Mouse (Mus musculus) R1 (cell line): Measurements from ENCODE around the gene Gm26938.

Experiments
- DNase-seq: peaks from one replicate; pipeline ENCODE4 v3.0.0-alpha.2; 2018; ENCODE audit warnings: low read depth, low spot score

The Gm26938 gene

DNA sequence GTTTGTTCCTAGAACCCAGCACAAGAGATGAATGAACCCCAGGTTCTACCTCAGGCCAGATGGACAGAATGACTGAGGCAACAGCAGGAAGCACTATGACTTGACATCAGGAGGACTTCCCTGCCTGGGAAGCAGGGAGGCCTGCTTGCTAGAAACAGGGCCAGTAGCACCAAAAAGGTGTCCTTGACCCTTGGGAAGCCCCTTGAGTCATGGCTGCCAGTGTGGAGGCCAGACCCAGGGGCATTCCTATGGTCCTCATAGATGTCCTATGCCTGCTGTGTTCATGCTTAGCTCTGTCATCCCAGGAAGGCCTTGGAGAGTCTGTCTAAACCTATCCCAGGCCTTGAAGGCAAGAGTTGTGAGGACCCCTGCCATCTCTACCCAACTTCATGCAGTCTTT is 9.8 kb downstream of the Gm26938 start:
- DNase-seq = no peak

DNA sequence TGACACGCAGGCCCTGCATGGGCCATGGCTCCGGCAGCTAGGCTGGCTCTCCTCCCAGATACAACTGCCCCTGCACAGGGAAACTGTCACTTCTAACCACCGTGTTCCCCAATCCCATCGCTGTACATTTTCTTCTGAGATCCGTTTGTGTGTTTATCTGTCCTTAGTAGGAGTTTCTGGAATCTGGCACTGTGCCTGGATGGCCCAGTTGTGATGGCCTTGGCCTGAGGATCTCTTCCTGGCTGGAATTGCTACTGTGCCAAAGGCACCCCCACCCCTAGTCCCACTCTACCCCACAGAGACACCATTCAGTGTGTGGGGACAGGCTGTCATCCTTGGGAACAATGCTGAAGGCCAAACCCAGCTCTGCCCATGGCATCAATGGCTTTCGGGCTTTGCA is 10.2 kb downstream of the Gm26938 start:
- no peak for DNase-seq

DNA sequence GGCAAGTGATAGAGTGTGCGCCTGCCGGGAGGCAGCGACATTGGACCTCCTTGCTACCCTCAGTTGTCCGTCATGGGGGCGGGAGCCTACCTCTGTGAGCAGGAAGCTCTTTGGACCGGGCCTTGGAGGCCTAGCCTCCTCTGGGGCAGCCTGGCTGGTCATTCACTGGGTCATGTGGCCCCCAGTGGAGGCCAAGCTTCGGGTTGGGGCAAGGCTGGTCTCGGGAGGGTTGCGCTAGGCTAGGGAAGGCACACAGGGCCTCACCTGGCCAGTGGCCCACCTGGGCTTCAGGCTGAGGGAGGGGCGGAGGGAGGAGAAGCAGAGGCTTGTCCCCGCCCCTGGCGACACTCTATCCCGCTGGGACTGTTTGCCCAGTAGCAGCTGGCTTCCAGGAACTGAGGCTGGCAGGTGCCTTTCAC is 12.2 kb downstream of the Gm26938 start:
- no peak for DNase-seq

DNA sequence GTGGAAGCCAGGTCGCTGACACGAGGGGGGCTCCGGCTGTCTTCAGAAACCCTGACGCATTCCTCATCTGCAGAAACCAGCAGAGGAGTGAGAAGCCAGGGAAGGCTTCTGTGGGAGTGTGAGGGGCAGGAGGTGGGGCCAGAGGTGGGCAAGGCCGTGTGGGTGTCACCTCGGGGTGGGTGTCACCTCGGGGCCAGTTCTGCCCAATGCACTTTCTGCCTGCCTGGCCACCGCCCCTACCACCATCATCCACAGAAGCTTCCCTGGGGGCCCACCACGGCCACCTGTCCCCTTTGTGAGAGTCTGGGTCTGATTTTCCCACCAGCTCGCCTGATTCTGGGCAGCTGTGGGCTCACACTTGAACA is 13.1 kb downstream of the Gm26938 start:
- no peak for DNase-seq

DNA sequence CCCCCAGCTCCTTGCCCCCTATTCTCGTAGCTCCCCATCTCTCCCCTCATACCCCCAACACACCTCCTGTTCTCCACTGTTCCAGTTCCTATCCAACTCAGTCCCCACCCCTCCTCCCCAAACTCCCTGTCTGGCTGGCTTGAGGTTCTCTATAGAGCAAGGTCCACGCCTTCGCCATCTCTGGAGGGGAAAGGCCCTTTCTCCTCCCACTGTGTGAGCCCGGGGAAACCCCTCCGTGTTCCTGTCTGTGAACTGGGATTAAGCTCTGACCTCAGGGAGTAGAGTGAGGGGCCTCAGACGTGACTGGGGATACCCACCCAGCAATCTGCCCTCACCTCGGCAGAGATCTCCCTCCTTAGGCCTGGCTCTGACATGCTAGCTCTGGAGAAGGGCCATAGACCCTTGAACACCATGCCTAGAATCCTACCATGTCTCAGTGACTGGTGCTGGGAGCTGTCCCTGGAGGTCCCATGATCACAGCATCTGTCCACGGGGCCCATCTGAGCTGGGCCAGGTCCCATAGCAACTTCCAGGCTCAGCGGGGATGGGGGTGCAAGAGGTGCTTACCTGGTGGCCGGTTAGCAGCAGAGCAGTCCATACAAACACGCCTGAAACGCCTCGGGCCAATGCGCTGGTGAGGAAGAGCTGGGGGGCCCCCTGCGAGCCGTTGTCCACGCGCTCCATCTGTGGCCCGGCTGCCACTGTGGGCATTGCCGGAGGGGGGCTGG is 13.6 kb downstream of the Gm26938 start:
- no peak for DNase-seq

DNA sequence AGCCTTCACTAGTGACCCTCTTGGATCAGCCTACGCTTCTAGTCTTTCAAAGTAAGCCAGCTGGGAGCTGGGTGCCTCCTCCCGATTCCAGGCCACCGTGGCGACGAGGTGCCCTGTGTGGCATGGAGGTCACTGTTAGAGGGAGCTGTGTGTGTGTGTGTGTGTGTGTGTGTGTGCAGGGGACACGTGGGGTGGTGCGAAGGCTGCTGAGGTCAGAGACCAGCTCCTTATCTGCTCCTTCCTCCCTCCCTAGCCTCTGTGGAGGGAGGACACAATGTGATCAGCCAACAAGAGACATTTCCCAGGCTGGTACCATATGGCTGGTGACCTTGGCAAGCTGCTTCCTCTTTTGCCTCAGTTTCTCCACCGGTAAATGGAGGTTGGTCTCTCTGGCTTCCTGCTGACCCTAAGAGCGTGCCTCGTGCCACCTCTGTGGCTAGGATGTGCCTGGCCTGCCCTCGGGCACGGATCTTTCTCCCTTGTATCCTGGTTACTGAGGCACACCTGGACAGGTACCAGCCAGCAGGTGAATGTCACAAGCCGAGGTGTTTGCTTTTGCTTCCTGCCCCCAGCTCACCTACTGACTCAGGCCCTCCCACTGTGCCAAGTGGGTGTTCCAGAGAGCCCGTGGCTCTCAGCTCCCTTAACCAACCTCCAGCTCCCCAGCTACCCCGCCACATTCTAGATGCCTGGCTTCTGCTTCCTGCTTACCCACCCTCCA is 14.4 kb downstream of the Gm26938 start:
- DNase-seq = no peak

DNA sequence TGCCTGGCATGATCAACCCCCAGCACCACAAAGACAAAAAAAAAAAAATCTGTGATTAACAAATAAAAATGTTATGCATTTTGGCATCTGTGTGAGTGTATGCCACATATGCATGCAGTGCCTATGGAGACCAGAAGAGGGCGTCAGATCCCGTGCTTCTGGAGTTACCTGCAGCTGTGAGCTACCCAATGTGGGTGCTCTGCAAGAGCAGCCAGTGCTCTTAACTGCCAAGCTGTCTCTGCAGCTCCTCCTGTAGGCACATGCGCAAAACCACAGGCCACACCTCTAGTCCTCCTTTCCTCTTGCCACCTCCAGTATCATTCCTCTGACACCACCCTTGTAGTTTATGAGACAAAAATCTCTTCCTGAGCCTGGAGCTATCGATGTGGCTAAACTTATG is 16.8 kb downstream of the Gm26938 start:
- DNase-seq = peak; percentile 88

DNA sequence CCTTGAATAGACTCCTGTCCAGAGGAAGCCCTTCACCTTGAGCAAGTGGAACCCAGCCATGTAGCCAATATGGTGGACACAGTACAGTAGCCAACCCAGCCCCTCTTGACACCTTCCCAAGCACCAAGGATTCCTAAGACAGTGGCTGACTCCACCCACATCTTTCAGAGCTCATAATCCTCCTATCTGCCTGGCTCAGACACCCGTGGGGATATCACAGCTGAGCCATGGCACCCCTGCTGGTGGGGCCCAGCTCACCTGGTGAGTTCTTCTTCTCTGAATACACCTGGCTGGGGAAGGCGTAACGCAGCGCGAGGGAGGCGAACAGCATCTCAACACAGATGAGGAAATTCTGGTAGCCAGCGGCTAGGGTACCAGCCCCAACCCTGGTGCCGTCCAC is 20.3 kb downstream of the Gm26938 start:
- no peak for DNase-seq

DNA sequence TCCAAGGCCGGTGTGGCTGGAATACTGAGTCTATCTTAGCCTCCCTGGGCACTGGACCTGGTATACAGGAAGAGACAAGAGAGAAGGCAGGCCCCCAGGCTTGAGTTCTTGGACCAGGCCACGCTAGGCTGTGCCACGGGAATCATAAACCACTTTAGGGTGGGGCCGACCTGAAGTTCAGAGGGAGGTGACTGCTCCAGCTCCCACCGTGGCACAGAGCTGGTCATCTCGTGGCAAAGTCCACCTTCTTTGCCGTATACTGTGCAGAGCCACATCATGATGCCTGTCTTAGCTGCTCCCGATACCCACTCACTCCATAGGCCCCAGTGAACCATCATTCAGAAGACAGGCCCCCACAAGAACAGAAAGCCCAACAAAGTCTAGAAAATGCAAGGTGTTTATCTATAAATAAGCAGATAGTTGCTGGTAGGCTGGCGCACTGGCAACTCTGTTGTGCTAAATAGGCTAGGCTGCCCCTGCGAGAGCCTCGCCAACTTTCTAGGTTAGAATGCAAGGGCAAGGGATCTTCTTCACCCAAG is 21.6 kb downstream of the Gm26938 start:
- DNase-seq = no peak

DNA sequence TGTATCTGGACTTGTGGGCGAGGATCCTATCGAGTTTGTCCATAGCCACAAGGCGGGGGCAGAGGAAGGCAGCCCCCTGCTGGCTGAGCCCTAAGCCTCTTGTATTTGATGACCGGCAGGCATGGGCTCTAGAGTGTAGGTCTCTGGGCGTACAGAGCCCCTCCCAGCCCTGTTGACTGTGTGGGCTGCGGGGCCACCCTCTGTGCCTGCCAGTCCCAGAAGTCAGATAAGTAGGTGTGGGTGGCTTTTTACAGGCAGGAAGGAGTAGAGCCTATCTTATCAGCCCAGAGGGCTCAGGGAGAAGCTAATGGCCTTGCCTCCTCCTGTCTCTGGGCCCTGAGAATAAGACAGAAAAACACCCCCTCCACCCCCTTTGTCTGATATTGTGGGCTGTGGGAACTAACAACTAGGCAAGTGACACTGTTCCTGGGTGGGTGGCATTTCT is 22.1 kb downstream of the Gm26938 start:
- no peak for DNase-seq

DNA sequence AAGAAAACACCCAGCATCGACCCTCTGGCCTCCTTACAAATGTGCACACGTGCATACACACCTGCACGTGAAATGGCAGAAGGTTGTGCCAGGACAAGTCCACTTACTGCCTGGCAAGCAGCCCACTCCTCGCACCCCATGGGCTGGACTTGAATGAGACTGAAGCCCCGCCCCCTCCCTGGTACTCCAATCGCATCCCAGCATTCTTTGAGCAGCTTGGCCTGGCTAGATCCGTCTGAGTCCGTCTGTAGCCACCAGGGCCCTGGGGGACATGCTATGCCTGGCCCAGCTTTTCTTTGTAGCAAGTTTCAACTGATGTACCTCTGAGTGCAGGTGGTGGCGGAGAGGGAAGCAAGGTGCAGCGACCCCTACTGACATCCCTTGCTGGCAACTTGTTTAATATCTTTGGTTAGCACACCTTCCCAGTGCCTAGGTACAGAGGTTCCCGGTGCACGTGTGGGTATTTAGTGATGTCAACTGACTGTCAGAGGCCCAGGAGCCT is 22.6 kb downstream of the Gm26938 start:
- DNase-seq = peak; percentile 81

DNA sequence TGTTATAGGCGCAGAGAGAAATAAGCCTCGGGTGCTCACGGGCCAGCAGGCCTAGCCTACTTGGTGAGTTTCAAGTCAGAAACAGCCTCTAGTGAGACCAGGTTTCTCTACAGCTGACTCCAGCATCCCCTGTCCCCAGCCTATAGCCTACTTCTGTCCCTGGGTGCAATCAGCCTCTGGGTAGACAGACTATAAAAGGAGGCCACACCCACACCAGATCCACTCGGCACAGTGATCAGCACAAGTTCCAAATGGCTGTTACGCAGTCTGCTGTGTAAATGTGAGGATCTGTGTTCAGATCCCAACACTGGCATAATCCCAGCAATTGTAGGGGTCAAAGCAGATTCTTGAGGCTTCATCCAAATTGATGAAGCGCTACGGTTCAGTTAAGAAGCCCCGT is 23.0 kb downstream of the Gm26938 start:
- no peak for DNase-seq

DNA sequence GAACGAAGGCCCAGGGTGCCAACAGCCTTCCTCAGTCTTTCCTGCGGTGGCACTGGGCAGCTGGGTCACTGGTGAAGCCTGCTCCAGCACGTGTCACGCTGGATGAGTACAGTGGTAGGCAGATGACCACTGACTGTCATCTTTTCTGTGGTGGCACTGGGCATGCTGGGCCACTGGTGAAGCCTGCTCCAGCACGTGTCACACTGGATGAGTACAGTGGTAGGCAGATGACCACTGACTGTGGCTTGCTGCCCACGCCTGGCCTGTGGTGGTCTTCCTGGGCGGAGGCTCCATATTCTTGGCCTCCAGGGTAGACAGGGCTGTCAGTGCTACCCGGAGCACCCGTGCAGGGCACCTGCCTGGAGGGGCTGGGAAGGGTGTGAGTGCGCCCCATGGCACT is 24.3 kb downstream of the Gm26938 start:
- DNase-seq = no peak

DNA sequence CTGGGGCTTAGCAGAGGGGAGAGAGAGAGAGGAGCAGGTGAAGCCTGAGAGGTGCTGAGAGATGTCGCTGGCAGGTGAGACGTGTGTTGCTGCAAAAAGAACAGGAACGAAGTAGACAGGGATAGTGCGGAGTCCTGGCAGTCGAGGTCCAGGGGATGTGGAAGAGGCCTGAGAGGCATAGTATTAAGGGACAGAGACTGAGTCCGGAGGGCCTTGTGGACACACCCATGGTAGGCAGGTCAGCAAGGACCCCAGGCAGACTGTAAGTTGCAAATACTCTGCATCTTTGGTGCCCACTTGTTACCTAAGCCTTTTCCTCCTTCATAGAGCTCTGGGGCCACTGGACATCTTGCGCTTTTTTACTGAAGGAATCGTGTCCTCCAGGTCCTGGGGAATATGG is 25.0 kb downstream of the Gm26938 start:
- no peak for DNase-seq

DNA sequence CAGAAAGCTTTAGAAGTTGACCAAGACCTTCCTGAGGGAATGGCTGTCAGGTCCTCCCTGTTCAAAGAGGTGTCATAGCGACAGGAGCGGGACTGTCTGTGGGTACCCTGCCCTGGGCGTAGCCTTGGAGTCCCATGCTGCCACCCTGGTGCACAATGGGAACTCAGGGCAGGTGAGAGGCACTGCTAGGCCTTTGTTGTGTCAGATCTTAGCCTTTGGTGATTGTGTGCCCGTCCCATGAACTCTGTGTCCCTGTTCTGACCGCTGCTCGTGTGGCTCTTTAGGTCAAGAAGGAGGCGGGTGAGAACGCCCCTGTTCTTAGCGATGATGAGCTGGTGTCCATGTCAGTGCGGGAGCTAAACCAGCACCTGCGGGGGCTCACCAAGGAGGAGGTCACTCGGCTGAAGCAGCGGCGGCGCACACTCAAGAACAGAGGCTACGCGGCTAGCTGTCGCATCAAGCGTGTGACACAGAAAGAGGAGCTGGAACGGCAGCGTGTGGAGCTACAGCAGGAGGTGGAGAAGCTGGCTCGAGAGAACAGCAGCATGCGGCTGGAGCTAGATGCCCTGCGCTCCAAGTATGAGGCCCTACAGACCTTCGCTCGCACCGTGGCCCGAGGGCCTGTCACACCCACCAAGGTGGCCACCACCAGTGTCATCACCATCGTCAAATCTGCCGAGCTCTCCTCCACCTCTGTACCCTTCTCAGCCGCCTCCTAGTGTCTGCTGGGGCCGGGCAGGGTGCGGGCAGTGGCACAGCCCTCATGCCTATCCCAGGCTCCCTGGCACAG is 26.2 kb downstream of the Gm26938 start:
- no peak for DNase-seq

DNA sequence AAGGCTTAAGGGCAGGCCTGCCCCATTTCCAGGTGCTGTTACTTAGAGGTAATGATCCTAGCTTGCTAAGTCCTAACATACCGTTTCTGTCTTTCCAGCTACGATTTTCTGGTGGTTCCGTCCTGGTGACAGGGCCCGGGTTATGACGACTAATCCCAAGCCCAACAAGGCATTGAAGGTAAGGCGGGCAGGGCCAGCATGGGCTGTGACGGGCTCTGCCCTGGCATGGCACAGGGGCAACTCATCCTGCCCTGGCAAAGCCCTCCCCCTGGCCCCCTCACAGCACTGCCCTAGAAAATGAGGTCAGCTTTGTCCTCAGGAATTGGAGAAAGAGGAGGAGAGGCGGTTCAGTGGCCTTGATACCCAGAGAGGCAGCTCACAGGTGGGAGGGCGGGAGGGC is 27.2 kb downstream of the Gm26938 start:
- DNase-seq = no peak

DNA sequence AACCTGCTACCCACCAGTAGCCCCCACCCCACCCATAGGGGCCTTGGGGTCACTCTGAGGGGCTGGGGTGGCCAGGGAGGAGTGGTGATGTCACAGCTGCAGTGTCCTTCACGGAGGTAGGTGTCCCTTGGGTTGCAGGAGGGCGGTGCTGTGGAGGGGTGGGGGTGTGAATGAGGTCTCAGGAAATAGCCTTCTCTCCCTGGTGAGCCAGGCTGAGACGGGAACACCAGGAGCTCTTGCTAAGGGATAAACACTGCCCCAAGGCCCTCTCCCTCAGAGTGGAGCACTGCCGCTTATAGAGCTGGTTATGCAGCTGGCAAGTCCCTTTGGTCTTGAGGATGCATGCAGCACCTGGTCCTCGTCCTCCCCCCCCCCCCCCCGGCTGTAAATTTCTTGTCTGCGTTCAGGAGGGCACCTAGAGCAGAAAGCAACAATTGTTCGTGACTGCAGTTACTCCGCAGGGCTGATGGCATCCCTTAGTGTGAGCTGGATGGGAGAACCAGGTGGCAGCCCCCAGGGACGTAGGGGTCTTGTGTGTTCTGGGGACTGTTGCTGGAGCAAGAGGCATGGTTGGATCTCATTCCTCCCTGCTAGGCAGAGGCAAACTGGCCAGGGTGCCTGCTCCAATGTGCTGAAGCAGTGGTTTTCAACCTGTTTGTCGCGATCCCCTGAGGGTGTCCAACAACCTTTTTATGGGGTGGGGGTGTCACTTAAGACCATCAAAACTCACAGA is 27.9 kb downstream of the Gm26938 start:
- no peak for DNase-seq

DNA sequence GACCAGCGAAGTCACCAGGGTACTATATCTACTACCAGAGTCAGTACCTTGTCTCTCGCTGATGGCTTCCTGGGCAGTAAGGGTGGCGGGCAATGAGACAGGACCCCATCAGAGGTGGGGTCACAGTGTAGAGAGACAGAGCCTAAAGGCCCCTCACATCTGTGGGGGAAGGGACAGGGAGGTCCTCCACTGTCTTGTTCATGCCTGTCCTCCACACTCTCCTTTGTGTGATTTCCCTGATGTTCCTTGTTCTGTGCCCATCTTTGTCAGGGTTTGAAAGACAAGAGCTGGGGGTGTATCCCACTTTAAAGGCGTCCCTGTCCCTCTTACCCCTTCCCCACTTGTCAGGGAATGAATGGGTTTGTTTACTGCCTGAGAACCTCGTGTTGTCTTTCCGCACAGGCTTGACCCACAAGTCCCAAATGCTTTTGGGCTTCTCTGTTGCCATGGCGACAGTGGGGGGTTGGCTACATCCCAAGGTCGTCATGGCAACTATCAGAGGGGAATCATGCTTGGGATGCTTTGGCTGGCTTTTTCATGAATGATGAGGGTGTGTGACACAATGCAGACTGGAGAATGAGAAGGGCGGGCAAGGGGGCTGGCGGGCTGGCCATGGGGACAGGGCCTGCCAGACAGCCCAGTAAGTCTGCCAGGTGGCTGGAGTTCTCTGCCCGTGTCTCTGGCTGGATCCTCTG is 28.6 kb downstream of the Gm26938 start:
- peak; percentile 87 for DNase-seq

DNA sequence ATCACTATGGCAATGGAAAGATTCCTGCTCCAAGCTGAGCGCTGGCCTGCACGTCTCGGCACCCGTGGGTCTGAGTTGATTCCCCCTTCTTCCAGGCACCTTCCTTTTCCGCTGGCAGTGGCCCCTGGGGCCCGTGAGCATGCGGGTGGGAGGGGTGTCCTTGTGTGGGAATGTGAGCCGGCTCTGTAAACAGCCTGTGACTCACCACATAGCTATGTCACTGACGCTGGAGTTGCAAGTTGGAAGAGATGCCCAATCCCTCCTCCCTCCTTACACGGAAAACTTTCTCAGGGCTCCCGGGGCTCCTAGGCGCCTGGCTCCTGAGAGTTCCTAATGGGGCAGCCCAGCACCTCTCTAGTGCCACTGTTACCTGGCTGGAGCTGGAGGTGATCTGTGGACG is 29.3 kb downstream of the Gm26938 start:
- peak; percentile 67 for DNase-seq

DNA sequence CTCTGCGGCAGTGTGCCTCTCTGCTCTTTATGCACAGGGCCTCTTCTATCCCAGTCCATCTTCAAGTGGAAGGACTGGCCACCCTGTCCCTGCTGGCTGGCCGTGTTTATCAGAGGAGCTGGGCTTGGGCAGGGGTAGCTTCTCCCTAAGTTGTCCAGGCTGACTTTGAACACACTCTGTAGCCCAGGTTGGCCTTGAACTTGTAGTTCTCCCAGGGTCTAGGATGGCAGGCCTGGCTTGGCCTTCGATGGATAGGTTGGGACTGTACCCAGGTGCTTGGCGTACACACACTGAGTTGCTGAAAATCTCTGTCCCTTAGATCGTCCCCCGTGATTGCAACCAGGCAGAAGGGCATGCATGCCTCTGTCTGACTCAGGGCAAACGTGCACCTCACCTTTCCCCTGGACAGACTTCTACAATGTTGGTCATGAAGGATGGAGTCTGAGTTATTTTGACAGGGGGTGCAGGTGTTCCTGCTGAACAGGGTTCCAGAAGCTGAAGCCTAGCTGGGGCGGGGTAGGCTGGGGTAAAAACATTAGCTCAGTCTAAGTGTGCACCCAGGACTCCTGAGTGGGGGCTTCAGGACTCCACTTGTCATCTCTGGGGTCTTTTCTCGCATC is 30.1 kb downstream of the Gm26938 start:
- DNase-seq = no peak
